Mouse (Mus musculus): ENCODE measurements around the gene Arap2. TPM values are rescaled to one million over a fixed set of nuclear protein-coding genes. Genes with fewer than 3 reads are reported as not detected.

Gene Arap2
- total and polyA plus RNA-seq, 3 experiments, result 2.9 to 10.0 (median 9.3) TPM

DNA sequence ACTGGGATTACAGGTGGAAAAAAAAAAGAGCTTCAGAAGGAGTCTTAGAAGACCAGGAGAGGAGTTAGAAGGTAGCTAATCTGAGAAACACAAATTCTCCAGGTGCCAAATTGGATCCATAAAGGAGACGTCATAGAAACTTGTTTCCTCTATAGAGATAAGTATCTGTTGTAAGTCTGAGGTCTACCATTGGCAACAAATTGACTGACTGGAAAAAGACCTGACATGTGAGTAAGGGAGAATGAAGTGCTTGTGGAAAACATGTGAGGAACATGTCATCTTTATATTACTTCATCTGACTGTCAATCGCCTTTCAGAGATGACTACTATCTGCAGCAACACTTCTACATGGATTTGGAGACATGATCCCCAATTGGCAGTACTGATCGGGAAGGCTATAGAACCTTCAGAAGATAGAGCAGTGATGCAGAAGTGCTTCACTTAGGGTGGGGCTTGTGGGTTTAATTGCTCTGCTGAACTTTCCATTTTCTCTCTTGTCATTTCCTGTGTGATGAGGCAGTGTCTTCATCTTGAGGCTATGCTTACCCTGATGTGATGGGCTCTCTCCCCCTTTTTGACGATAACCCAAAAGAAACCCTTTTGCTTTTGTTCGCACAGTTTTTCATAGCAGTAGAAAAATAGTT, 25.1 kb upstream of the Arap2 start:
- no peak overlapping the region for H3K4me3 ChIP-seq

GRCm38 (mm10) chr5:62786809-62787208, 20.9 kb upstream of the Arap2 start:
- 87% methylated on average over 3 of the region's 3 CpGs for WGBS
- H3K27me3 ChIP-seq (ENCODE audit: control insufficient read depth, insufficient read depth, low read length), result no peaks in the 10 kb centered on the region
- no peak overlapping the region for H3K9ac ChIP-seq (ENCODE audit: low read depth, low read length)
- H3K4me1 ChIP-seq (ENCODE audit: control insufficient read depth, insufficient read depth, low read length), result no peaks in the 10 kb centered on the region
- intact Hi-C loops (cut with DNase I), result no loop called here
- no peaks in the 10 kb centered on the region for H3K36me3 ChIP-seq (ENCODE audit: control insufficient read depth, insufficient read depth, low read length)
- TF ChIP-seq POLR2A (IDR thresholded peaks at IDR 0.05; ENCODE audit: insufficient read depth, low read depth, low read length) (no peak), CTCF (IDR thresholded peaks at IDR 0.05) (no peak), EP300 (IDR thresholded peaks at IDR 0.05; ENCODE audit: insufficient read depth, low read depth, low read length) (no peak)
- DNase-seq, result no peak
- no peaks in the 10 kb centered on the region for H3K79me2 ChIP-seq (replicated peaks; ENCODE audit: control insufficient read depth, insufficient read depth, low read length)
- no peak overlapping the region for H3K4me3 ChIP-seq
- H3K27ac ChIP-seq, result no peak overlapping the region

More for the DNA sequence above, 25.1 kb upstream of the Arap2 start:
- no peaks in the 10 kb centered on the region for H3K4me1 ChIP-seq (ENCODE audit: control insufficient read depth, insufficient read depth, low read length)
- intact Hi-C loops (cut with DNase I), result no loop called here
- whole genome bisulfite sequencing, result 84% methylated on average over 5 of the region's 5 CpGs
- no peaks in the 10 kb centered on the region for H3K27me3 ChIP-seq (ENCODE audit: control insufficient read depth, insufficient read depth, low read length)
- H3K36me3 ChIP-seq (ENCODE audit: control insufficient read depth, insufficient read depth, low read length), result no peaks in the 10 kb centered on the region
- no peak overlapping the region for H3K9ac ChIP-seq (ENCODE audit: low read depth, low read length)
- H3K27ac ChIP-seq, result no peak overlapping the region
- no peak for DNase-seq
- H3K79me2 ChIP-seq (replicated peaks; ENCODE audit: control insufficient read depth, insufficient read depth, low read length), result no peaks in the 10 kb centered on the region
- TF ChIP-seq EP300 (IDR thresholded peaks at IDR 0.05; ENCODE audit: insufficient read depth, low read depth, low read length), result no peak

- H3K27me3 ChIP-seq (ENCODE audit: control insufficient read depth, insufficient read depth, low read length), result no peaks in the 10 kb centered on the region
- no peak for TF ChIP-seq CTCF (IDR thresholded peaks at IDR 0.05)
- TF ChIP-seq POLR2A (IDR thresholded peaks at IDR 0.05; ENCODE audit: insufficient read depth, low read depth, low read length), result no peak
- TF ChIP-seq EP300 (IDR thresholded peaks at IDR 0.05; ENCODE audit: insufficient read depth, low read depth, low read length), result no peak
- H3K9ac ChIP-seq (ENCODE audit: low read depth, low read length), result no peak overlapping the region
- no peak overlapping the region for H3K4me3 ChIP-seq
- no peak overlapping the region for H3K27ac ChIP-seq
- no peak for DNase-seq
- intact Hi-C loops (cut with DNase I), result no loop called here
- H3K79me2 ChIP-seq (replicated peaks; ENCODE audit: control insufficient read depth, insufficient read depth, low read length), result no peaks in the 10 kb centered on the region
- H3K36me3 ChIP-seq (ENCODE audit: control insufficient read depth, insufficient read depth, low read length), result no peaks in the 10 kb centered on the region
- 56% methylated on average over 5 of the region's 5 CpGs for WGBS
- no peaks in the 10 kb centered on the region for H3K4me1 ChIP-seq (ENCODE audit: control insufficient read depth, insufficient read depth, low read length)
These were observed 12.7 kb upstream of the Arap2 start for GRCm38 (mm10) chr5:62778682-62779081.

- Histone ChIP-seq H3K79me2 (replicated peaks; ENCODE audit: control insufficient read depth, insufficient read depth, low read length) (no peaks in the 10 kb centered on the region), H3K27me3 (ENCODE audit: control insufficient read depth, insufficient read depth, low read length) (no peaks in the 10 kb centered on the region), H3K9ac (ENCODE audit: low read depth, low read length) (no peak overlapping the region), H3K27ac (no peak overlapping the region), H3K36me3 (ENCODE audit: control insufficient read depth, insufficient read depth, low read length) (no peaks in the 10 kb centered on the region), H3K4me1 (ENCODE audit: control insufficient read depth, insufficient read depth, low read length) (no peaks in the 10 kb centered on the region), H3K4me3 (no peak overlapping the region)
- 82% methylated on average over 8 of the region's 8 CpGs for WGBS
- intact Hi-C loops (cut with DNase I), result no loop called here
- TF ChIP-seq POLR2A (IDR thresholded peaks at IDR 0.05; ENCODE audit: insufficient read depth, low read depth, low read length), result no peak
- no peak for TF ChIP-seq CTCF (IDR thresholded peaks at IDR 0.05)
- no peak for TF ChIP-seq EP300 (IDR thresholded peaks at IDR 0.05; ENCODE audit: insufficient read depth, low read depth, low read length)
- DNase-seq, result no peak
These were observed 11.8 kb upstream of the Arap2 start for GRCm38 (mm10) chr5:62777804-62778203.

DNA sequence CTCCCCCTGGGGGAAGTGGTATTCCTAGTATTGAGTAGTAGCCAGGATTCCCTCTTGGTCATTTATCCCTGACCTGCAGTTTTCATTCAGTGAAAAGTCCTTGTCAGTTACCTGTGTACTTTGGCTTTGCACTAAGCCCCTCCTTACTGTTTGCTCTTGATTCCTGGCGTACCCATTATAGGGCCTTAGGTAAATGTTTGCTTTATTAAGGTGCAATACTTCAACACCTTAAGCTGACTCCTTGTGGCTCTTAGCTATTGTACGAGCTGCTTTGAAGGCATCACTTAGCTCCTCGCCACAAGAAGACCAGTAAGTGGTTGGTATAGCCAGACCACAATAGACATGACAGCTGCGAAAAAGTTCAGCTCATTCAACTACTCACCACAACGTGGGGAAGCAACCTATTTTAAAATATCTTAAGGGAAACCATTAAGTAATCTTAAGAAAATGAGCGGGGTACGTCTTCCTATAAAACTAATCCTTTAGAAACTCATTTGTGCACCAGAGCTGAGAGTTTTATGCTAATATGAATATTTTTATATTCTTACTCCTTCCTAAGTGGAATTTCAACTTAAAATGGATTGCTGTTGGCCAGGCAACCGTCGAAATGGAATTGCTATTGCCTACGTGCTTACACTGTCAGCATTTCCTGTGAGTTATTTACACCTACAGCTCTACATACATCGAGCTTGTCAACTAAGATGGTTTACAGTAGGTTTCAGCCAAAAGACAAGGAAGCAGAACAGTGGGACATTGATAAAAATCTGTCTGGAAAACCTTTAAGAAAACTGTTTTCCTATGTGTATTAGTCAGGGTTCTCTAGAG, 6.0 kb upstream of the Arap2 start:
- no peak overlapping the region for H3K9ac ChIP-seq (ENCODE audit: low read depth, low read length)
- no peak overlapping the region for H3K27ac ChIP-seq
- TF ChIP-seq CTCF (IDR thresholded peaks at IDR 0.05), result no peak
- no peak for TF ChIP-seq EP300 (IDR thresholded peaks at IDR 0.05; ENCODE audit: insufficient read depth, low read depth, low read length)
- TF ChIP-seq POLR2A (IDR thresholded peaks at IDR 0.05; ENCODE audit: insufficient read depth, low read depth, low read length), result no peak
- no peaks in the 10 kb centered on the region for H3K4me1 ChIP-seq (ENCODE audit: control insufficient read depth, insufficient read depth, low read length)
- no peaks in the 10 kb centered on the region for H3K36me3 ChIP-seq (ENCODE audit: control insufficient read depth, insufficient read depth, low read length)
- intact Hi-C loops (cut with DNase I), result no loop called here
- no peaks in the 10 kb centered on the region for H3K79me2 ChIP-seq (replicated peaks; ENCODE audit: control insufficient read depth, insufficient read depth, low read length)
- no peak overlapping the region for H3K4me3 ChIP-seq
- no peak for DNase-seq
- H3K27me3 ChIP-seq (ENCODE audit: control insufficient read depth, insufficient read depth, low read length), result no peaks in the 10 kb centered on the region
- WGBS, result 76% methylated on average over 11 of the region's 11 CpGs

DNA sequence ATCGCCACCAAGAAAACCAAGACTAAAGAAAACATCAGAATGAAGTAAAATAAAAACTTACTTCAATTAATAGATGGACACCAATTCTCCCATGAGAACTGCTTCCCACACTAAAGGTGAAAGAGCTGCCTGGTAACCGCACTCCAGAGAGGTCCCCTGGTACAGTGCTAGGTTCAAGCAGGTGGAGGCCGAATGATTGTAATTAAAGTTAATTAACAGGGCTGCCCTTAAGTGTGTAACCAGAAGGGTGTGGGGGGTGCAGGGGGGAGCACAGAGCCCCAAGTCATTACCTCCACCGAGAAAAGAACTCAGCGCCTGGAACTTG, 538 bp downstream of the Arap2 start:
- peak overlapping the region; percentile 92 for H3K9ac ChIP-seq (ENCODE audit: low read depth, low read length)
- no peaks in the 10 kb centered on the region; the same call in 1 of the 2 replicates for H3K79me2 ChIP-seq (replicated peaks; ENCODE audit: control insufficient read depth, insufficient read depth, low read length)
- H3K4me3 ChIP-seq, result peak overlapping the region; percentile 76
- WGBS, result 10% methylated on average over 5 of the region's 5 CpGs
- peak overlapping the region; percentile 85 for H3K27ac ChIP-seq
- intact Hi-C loops (cut with DNase I), result loop anchor here (2.0 kb wide), 1 partner anchor 43 kb away; no protein-coding TSS in a partner anchor
- no peaks in the 10 kb centered on the region for H3K27me3 ChIP-seq (ENCODE audit: control insufficient read depth, insufficient read depth, low read length)
- H3K36me3 ChIP-seq (ENCODE audit: control insufficient read depth, insufficient read depth, low read length), result peaks cover 26% of the 10 kb centered on the region
- DNase-seq, result no peak
- TF ChIP-seq POLR2A (IDR thresholded peaks at IDR 0.05; ENCODE audit: insufficient read depth, low read depth, low read length) (no peak), EP300 (IDR thresholded peaks at IDR 0.05; ENCODE audit: insufficient read depth, low read depth, low read length) (no peak)
- peaks cover 16% of the 10 kb centered on the region for H3K4me1 ChIP-seq (ENCODE audit: control insufficient read depth, insufficient read depth, low read length)

Measured in heart, adult 2 months (tissue).